Mouse (Mus musculus) midbrain, embryonic 10.5 days (tissue): Measurements from ENCODE around the gene Gle1. TPM values are rescaled to one million over a fixed set of nuclear protein-coding genes. Genes with fewer than 3 reads are reported as not detected.

Experiments
- DNase-seq: peaks from one replicate; pipeline ENCODE4 v3.0.0-alpha.2; 2017; ENCODE audit warnings: low spot score
- H3K27ac ChIP-seq: fragments of 300-500 bp; sonication (generic); replicated peaks from 2 replicates; pipeline ENCODE4 v1.5.1; 2016; ENCODE audit warnings: mild to moderate bottlenecking
- H3K27me3 ChIP-seq: fragments of 300-500 bp; sonication (generic); 2 replicates; pipeline ENCODE4 v1.6.1; 2016; ENCODE audit warnings: low read depth, mild to moderate bottlenecking; ENCODE audit not compliant: poor library complexity, severe bottlenecking
- H3K36me3 ChIP-seq: fragments of 300-500 bp; sonication (generic); 2 replicates; pipeline ENCODE4 v1.6.1; 2016; ENCODE audit warnings: mild to moderate bottlenecking, moderate library complexity
- H3K4me1 ChIP-seq: fragments of 300-500 bp; sonication (generic); 2 replicates; pipeline ENCODE4 v1.6.1; 2016
- H3K4me3 ChIP-seq: fragments of 300-500 bp; sonication (generic); 2 replicates; pipeline ENCODE4 v1.5.1; 2016; ENCODE audit warnings: mild to moderate bottlenecking, moderate library complexity
- H3K9me3 ChIP-seq: fragments of 300-500 bp; sonication (generic); replicated peaks from 2 replicates; pipeline ENCODE4 v1.6.1; 2016; ENCODE audit warnings: mild to moderate bottlenecking
- WGBS: fragments of 180-500 bp; shearing (Covaris S2); methylation state at CpG from one replicate; pipeline ENCODE4 v1.1.7; 2016; 5-methylcytosine and 5-hydroxymethylcytosine counted together
- microRNA-seq: library from miRNA; unstranded; fragments of <30 nt; microRNA quantifications from one replicate; pipeline ENCODE4, GENCODE M21; 2017
- polyA plus RNA-seq: library from polyadenylated mRNA; unstranded; fragments of >200 nt; fragmentation: Nextera tagmentation; extraction: Ambion mirVana; gene quantifications from 2 replicates; pipeline ENCODE4 v1.2.1, GENCODE M21; 2016

Gle1 gene
- polyA plus RNA-seq, 1 experiment from 2014 or later, result 70.2 TPM

DNA sequence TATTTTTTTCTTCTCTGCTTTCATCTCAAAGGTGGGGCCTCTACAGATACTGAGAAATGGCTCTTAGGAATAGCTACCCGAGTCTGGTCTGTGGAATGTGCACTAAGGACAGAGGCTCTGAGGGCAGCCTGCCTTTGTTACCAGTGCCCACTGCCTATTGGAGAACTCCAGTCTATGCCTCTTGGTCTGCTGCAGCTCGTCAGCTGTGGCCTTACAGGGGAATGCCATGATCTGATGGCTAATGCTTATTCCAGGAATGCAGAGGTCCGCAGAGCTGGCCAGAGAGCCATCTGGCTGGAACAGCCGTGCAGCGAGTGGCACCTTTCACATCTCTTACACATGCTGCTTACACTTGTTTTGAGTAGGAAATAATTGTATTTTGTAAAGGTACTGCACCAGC is 32.5 kb downstream of the Gle1 start:
- Histone ChIP-seq H3K36me3 (peaks cover 34% of the 10 kb centered on the region), H3K27me3 (no peaks in the 10 kb centered on the region), H3K27ac (no peak overlapping the region), H3K4me1 (peaks cover 58% of the 10 kb centered on the region), H3K9me3 (no peaks in the 10 kb centered on the region), H3K4me3 (peak overlapping the region; percentile 99)
- DNase-seq, result no peak
- WGBS, result 70% methylated on average over 5 of the region's 5 CpGs

DNA sequence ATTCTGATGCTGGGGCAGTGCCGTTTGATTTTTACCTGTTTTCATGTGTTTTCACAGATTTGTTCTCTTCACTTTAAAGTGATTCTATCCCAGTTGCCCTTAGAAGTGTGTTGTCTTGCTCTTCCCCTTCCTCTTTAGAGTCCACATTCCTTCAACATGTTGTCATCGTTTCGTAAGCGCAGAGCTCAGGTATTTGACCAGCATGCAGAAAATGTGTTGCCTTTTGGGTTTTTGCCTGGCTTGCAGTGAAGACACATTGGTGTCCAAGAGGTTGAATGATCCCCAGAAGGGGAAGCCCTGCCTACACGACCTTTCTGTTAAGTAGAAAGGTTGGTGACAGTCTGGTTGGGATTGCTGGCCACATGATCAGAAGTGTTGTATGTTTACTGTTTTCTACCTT is 33.4 kb downstream of the Gle1 start:
- 81% methylated on average over 5 of the region's 5 CpGs for WGBS
- no peaks in the 10 kb centered on the region for H3K9me3 ChIP-seq
- peaks cover 36% of the 10 kb centered on the region for H3K36me3 ChIP-seq
- H3K27ac ChIP-seq, result no peak overlapping the region
- no peaks in the 10 kb centered on the region for H3K27me3 ChIP-seq
- DNase-seq, result no peak
- H3K4me3 ChIP-seq, result no peak overlapping the region; the same call in 1 of the 2 replicates
- H3K4me1 ChIP-seq, result peaks cover 54% of the 10 kb centered on the region

DNA sequence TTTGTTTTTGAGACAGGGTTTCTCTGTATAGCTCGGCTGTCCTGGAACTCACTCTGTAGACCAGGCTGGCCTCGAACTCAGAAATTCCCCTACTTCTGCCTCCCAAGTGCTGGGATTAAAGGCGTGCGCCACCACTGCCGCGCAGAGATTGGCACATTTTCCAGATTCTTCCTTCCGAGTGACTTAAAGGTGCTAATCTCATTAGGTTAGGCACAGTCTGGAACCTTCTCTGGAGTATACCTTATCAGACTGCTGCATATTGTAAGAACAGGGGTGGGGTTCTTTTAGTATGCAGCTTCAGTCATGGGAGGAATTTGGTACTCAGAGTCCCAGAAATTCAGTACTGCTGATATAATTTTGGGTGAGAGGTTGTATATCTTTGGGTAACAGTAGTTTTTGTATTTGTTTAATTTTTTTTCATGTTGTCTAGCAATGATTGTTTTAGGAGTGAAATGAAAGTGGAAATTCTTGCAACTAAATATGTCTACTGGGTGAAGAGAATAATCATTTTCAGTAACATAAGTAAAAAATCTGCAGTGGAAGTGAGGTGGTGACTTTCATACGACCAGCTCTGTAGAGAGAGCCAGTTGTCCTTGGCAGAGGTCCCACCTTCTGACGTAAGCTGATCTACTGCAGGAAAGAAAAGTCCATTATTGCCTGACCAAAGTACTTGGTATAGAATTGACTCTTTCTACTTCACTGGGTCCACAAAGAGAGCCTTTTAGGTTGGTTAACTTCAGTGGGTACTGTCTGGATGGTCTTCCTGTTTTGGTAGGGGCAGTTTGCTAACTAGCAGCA is 36.8 kb downstream of the Gle1 start:
- H3K27me3 ChIP-seq, result no peaks in the 10 kb centered on the region
- 87% methylated on average over 9 of the region's 9 CpGs for WGBS
- DNase-seq, result no peak
- peaks cover 31% of the 10 kb centered on the region for H3K4me1 ChIP-seq
- no peak overlapping the region for H3K27ac ChIP-seq
- H3K9me3 ChIP-seq, result no peaks in the 10 kb centered on the region
- H3K4me3 ChIP-seq, result no peak overlapping the region
- peaks cover 50% of the 10 kb centered on the region for H3K36me3 ChIP-seq

DNA sequence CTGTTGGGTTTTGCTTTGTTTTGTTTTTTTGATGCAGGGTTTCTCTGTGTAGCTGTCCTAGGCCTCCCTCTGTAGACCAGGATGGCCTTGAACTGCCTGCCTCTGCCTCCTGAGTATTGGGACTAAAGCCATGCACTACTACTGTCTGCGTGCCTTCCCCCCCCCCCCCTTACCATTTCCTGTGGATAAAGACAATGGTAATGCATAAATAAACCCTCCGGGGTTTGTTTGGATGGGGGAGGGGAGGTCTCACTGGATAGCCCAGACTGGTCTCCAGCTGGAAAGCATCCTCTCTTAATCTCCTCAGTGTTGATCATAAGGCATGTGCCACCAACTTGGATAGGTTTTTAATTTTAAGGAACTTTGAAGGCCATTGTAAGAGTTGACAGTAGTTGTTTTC is 38.3 kb downstream of the Gle1 start:
- DNase-seq, result no peak
- Histone ChIP-seq H3K4me1 (peaks cover 17% of the 10 kb centered on the region), H3K27me3 (no peaks in the 10 kb centered on the region), H3K9me3 (no peaks in the 10 kb centered on the region), H3K27ac (no peak overlapping the region), H3K4me3 (no peak overlapping the region), H3K36me3 (peaks cover 47% of the 10 kb centered on the region)
- 27% methylated on average over 2 of the region's 2 CpGs for WGBS

DNA sequence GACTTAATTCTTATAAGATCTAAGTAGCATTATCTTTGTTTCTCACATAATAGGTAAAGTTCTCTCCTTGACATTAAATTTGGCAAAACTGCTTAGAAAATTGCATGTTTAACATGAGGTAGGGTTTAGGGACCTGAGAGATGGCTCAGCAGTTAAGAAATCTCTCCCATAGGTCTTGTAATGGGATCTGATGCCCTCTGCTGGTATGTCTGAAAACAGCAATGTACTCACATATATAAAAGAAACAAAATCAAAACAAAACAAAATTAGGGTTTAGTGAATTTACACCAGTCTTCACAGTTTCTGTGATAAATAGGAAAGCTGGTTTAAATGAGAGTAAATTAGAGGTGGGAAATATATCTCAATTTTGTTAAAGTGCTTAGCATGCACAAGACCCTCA is 42.1 kb downstream of the Gle1 start:
- Histone ChIP-seq H3K36me3 (peaks cover 60% of the 10 kb centered on the region), H3K27me3 (no peaks in the 10 kb centered on the region), H3K27ac (no peak overlapping the region), H3K4me3 (no peak overlapping the region), H3K9me3 (no peaks in the 10 kb centered on the region), H3K4me1 (peaks cover 7% of the 10 kb centered on the region; the same call in 1 of the 2 replicates)
- no peak for DNase-seq

DNA sequence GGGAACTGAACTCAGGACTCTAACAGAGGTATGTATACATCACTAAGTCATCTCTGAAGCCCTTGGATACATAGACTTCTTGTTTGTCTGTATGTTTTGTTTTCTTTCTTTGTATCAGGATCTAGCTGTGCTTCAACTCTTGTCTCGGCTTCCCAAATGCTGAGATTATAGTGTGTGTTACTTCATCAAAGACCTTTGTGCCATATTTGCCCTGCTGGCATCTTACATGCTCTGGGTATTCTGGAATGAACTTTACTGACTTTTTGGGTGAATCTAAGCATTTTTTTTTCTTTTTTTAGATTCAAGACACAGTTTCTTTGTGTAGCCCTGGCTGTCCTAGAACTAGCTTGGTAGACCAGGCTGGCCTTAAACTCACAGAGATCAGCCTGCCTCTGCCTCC is 45.4 kb downstream of the Gle1 start:
- 97% methylated on average over 1 of the region's 1 CpGs for WGBS
- Histone ChIP-seq H3K27me3 (no peaks in the 10 kb centered on the region), H3K4me3 (no peak overlapping the region), H3K9me3 (no peaks in the 10 kb centered on the region), H3K4me1 (no peaks in the 10 kb centered on the region), H3K27ac (no peak overlapping the region), H3K36me3 (peaks cover 86% of the 10 kb centered on the region)
- DNase-seq, result no peak

DNA sequence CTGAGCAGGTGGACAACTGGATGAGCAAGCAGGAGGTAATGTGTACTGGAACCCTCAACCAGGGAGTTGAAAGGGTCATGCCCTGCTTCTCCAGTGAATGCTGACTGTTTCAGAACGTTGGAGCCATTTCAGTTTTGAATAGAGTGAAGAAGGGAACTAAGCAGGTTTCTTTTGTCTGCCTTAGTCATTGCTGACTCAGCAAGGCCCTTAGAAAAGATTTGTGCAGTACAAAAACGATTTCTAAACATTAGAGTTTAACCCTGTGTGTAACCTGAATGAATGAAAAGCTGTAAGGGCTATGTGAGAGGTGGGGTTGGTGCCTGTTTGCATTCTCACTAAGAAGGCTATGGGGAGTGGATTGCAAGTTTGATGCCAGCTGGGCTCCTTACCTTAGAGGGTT is 56.7 kb downstream of the Gle1 start:
- no peaks in the 10 kb centered on the region for H3K9me3 ChIP-seq
- no peak overlapping the region for H3K27ac ChIP-seq
- no peak for DNase-seq
- 76% methylated on average over 2 of the region's 2 CpGs for WGBS
- peaks cover 100% of the 10 kb centered on the region for H3K36me3 ChIP-seq
- no peaks in the 10 kb centered on the region for H3K4me1 ChIP-seq
- no peak overlapping the region for H3K4me3 ChIP-seq
- no peaks in the 10 kb centered on the region for H3K27me3 ChIP-seq

DNA sequence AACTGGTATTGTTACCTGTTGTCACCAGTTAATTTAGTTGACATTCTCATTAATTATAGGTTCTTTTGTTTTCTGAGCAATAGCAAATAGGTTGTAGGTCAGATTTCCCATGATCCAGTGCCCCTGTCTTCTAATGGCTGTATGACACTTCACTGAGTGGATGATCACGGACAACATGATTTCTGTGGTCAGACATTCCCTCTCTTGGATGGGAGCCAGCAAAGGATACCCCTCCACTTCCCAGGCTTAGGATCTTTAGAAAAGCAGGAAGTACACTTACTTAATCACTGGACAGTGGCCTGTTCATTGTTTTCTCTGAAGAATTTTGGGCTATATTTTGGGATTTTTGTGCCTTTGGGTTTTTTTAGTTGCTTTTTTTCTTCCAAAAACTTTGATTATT is 73.9 kb downstream of the Gle1 start:
- H3K4me3 ChIP-seq, result no peak overlapping the region
- H3K9me3 ChIP-seq, result no peaks in the 10 kb centered on the region
- peaks cover 100% of the 10 kb centered on the region for H3K36me3 ChIP-seq
- no peak for DNase-seq
- WGBS, result 91% methylated on average over 1 of the region's 1 CpGs
- no peaks in the 10 kb centered on the region for H3K27me3 ChIP-seq
- H3K4me1 ChIP-seq, result no peaks in the 10 kb centered on the region
- no peak overlapping the region for H3K27ac ChIP-seq

Small RNA genes within 50 kb of the gene (microRNA-seq; reads per million reads assigned to microRNA genes)
- 1.5 reads per million for gene Mir6997

Other genes with a start within 250 kb of the Gle1 start
- not detected in 2 replicates for gene Gm13420, start 183.7 kb upstream of the Gle1 start, polyA plus RNA-seq
- 0.56 TPM in 1 of 2 replicates, not detected in the other for gene Gm13547, start 176.1 kb upstream of the Gle1 start, polyA plus RNA-seq
- gene Coq4, start 147.9 kb upstream of the Gle1 start, polyA plus RNA-seq, result 48.1 and 48.6 TPM in 2 replicates
- gene Trub2, start 146.9 kb upstream of the Gle1 start, polyA plus RNA-seq, result 54.2 and 62.4 TPM in 2 replicates
- 16.9 and 18.1 TPM in 2 replicates for gene Slc27a4, start 132.8 kb upstream of the Gle1 start, polyA plus RNA-seq
- gene Urm1, start 115.4 kb upstream of the Gle1 start, polyA plus RNA-seq, result 22.3 TPM in 2 replicates
- gene Cercam, start 66.3 kb upstream of the Gle1 start, polyA plus RNA-seq, result 39.1 and 42.5 TPM in 2 replicates
- 116 and 133 TPM in 2 replicates for gene Odf2, start 46.2 kb upstream of the Gle1 start, polyA plus RNA-seq
- gene Sptan1, start 30.1 kb downstream of the Gle1 start, polyA plus RNA-seq, result 91.7 and 116 TPM in 2 replicates
- gene Wdr34, start 113.5 kb downstream of the Gle1 start, polyA plus RNA-seq, result 26.6 and 30.5 TPM in 2 replicates
- 777 and 858 TPM in 2 replicates for gene Set, start 122.0 kb downstream of the Gle1 start, polyA plus RNA-seq
- 12.1 and 13.5 TPM in 2 replicates for gene Pkn3, start 142.3 kb downstream of the Gle1 start, polyA plus RNA-seq
- 36.8 and 41.9 TPM in 2 replicates for gene Zdhhc12, start 158.2 kb downstream of the Gle1 start, polyA plus RNA-seq
- 6.0 and 8.3 TPM in 2 replicates for gene Zer1, start 189.2 kb downstream of the Gle1 start, polyA plus RNA-seq
- 6.0 and 6.3 TPM in 2 replicates for gene Tbc1d13, start 198.3 kb downstream of the Gle1 start, polyA plus RNA-seq
- gene Endog, start 236.1 kb downstream of the Gle1 start, polyA plus RNA-seq, result 16.9 and 18.6 TPM in 2 replicates
- 88.5 and 89.0 TPM in 2 replicates for gene Spout1, start 243.0 kb downstream of the Gle1 start, polyA plus RNA-seq